Mouse (Mus musculus) E14TG2a.4 (cell line): Measurements from ENCODE around the gene Trafd1.

Experiments
- H3K27me3 ChIP-seq: 2 replicates; pipeline ENCODE4 v1.6.1; 2014; ENCODE audit warnings: low read length, control low read depth; ENCODE audit not compliant: insufficient read depth
- H3K36me3 ChIP-seq: 2 replicates; pipeline ENCODE4 v1.6.1; 2014; ENCODE audit warnings: low read length, control low read depth; ENCODE audit not compliant: insufficient read depth
- H3K4me1 ChIP-seq: replicated peaks from 2 replicates; pipeline ENCODE4 v1.6.1; 2014; ENCODE audit warnings: low read depth, low read length, control low read depth
- H3K4me3 ChIP-seq: replicated peaks from 2 replicates; pipeline ENCODE4 v1.5.1; 2014; ENCODE audit warnings: mild to moderate bottlenecking, low read length
- H3K9me3 ChIP-seq: 2 replicates; pipeline ENCODE4 v1.6.1; 2014; ENCODE audit warnings: low read length, control low read depth
- CTCF ChIP-seq: conservative IDR thresholded peaks from 2 replicates; pipeline ENCODE4 v1.5.1; 2014; ENCODE audit warnings: low read length
- NANOG ChIP-seq: IDR thresholded peaks from 2 replicates; pipeline ENCODE4 v1.6.1; 2014; ENCODE audit warnings: borderline replicate concordance, low read length, mixed read lengths
- POU5F1 ChIP-seq: IDR thresholded peaks from 2 replicates; pipeline ENCODE4 v1.6.1; 2014; ENCODE audit warnings: low read length, borderline replicate concordance

Trafd1 gene

GRCm38 (mm10) chr5:121389691-121390090, 4.3 kb upstream of the Trafd1 start:
- Histone ChIP-seq H3K4me3 (no peak overlapping the region), H3K4me1 (peaks cover 34% of the 10 kb centered on the region), H3K9me3 (no peaks in the 10 kb centered on the region), H3K36me3 (no peaks in the 10 kb centered on the region), H3K27me3 (peaks cover 23% of the 10 kb centered on the region)
- TF ChIP-seq POU5F1, result no peak
- TF ChIP-seq NANOG, result no peak
- TF ChIP-seq CTCF, result no peak

GRCm38 (mm10) chr5:121389106-121389505, 3.7 kb upstream of the Trafd1 start:
- peaks cover 39% of the 10 kb centered on the region for H3K4me1 ChIP-seq
- no peak overlapping the region for H3K4me3 ChIP-seq
- H3K27me3 ChIP-seq, result peaks cover 27% of the 10 kb centered on the region
- TF ChIP-seq NANOG (no peak), POU5F1 (no peak), CTCF (no peak)
- no peaks in the 10 kb centered on the region for H3K36me3 ChIP-seq
- no peaks in the 10 kb centered on the region for H3K9me3 ChIP-seq

- Histone ChIP-seq H3K27me3 (peaks cover 33% of the 10 kb centered on the region), H3K9me3 (no peaks in the 10 kb centered on the region), H3K36me3 (no peaks in the 10 kb centered on the region), H3K4me3 (no peak overlapping the region), H3K4me1 (peaks cover 31% of the 10 kb centered on the region)
- TF ChIP-seq CTCF (no peak), NANOG (no peak), POU5F1 (no peak)
These were observed 1.7 kb upstream of the Trafd1 start for GRCm38 (mm10) chr5:121387126-121387525.

- H3K9me3 ChIP-seq, result no peaks in the 10 kb centered on the region
- TF ChIP-seq POU5F1 (no peak), NANOG (no peak), CTCF (no peak)
- H3K36me3 ChIP-seq, result no peaks in the 10 kb centered on the region
These were observed 883 bp upstream of the Trafd1 start for GRCm38 (mm10) chr5:121386120-121386909.

GRCm38 (mm10) chr5:121384757-121385460, 523 bp downstream of the Trafd1 start:
- Histone ChIP-seq H3K4me1 (peaks cover 30% of the 10 kb centered on the region), H3K36me3 (no peaks in the 10 kb centered on the region), H3K9me3 (no peaks in the 10 kb centered on the region), H3K27me3 (peaks cover 33% of the 10 kb centered on the region), H3K4me3 (peak overlapping the region; percentile 83)
- TF ChIP-seq CTCF (no peak), POU5F1 (no peak), NANOG (no peak)

More at GRCm38 (mm10) chr5:121386120-121386909, 883 bp upstream of the Trafd1 start:
- peaks cover 31% of the 10 kb centered on the region for H3K4me1 ChIP-seq
- peak overlapping the region; percentile 83 for H3K4me3 ChIP-seq
- peaks cover 33% of the 10 kb centered on the region for H3K27me3 ChIP-seq

- no peak for TF ChIP-seq CTCF
- TF ChIP-seq POU5F1, result no peak
- TF ChIP-seq NANOG, result no peak
- peaks cover 3% of the 10 kb centered on the region for H3K36me3 ChIP-seq
- peaks cover 22% of the 10 kb centered on the region for H3K4me1 ChIP-seq
- H3K9me3 ChIP-seq, result no peaks in the 10 kb centered on the region
- H3K4me3 ChIP-seq, result peak overlapping the region; percentile 83; the same call in 1 of the 2 replicates
- peaks cover 33% of the 10 kb centered on the region for H3K27me3 ChIP-seq
These were observed 1.3 kb downstream of the Trafd1 start for GRCm38 (mm10) chr5:121383857-121384756.

- peaks cover 10% of the 10 kb centered on the region for H3K4me1 ChIP-seq
- H3K36me3 ChIP-seq, result peaks cover 24% of the 10 kb centered on the region
- no peaks in the 10 kb centered on the region for H3K9me3 ChIP-seq
- peaks cover 13% of the 10 kb centered on the region for H3K27me3 ChIP-seq
- TF ChIP-seq CTCF (peak; percentile 93), POU5F1 (no peak)
- H3K4me3 ChIP-seq, result no peak overlapping the region
These were observed 4.7 kb downstream of the Trafd1 start for GRCm38 (mm10) chr5:121380692-121381091.

- H3K9me3 ChIP-seq, result no peaks in the 10 kb centered on the region
- peaks cover 39% of the 10 kb centered on the region for H3K36me3 ChIP-seq
- TF ChIP-seq CTCF (no peak), POU5F1 (no peak), NANOG (no peak)
- peaks cover 3% of the 10 kb centered on the region for H3K27me3 ChIP-seq
- no peaks in the 10 kb centered on the region for H3K4me1 ChIP-seq
- H3K4me3 ChIP-seq, result no peak overlapping the region
These were observed 6.7 kb downstream of the Trafd1 start for GRCm38 (mm10) chr5:121378678-121379256.
